Mouse (Mus musculus) limb, embryonic 10.5 days (tissue): ENCODE results near the gene Fpr1. TPM values are rescaled to one million over a fixed set of nuclear protein-coding genes. Genes with fewer than 3 reads are reported as not detected.
"Not testable (repeated sequence)": the region's sequence is repeated elsewhere in the genome, so short reads cannot be mapped to it uniquely, and the experiment has no call there.

Source experiments
- DNase-seq: peaks from one replicate; pipeline ENCODE4 v3.0.0-alpha.2; 2017; ENCODE audit warnings: low spot score
- H3K27ac ChIP-seq: fragments of 300-500 bp; sonication (generic); 2 replicates; pipeline ENCODE4 v1.5.1; 2016; ENCODE audit warnings: mild to moderate bottlenecking
- H3K27me3 ChIP-seq: fragments of 300-500 bp; sonication (generic); 2 replicates; pipeline ENCODE4 v1.6.1; 2016; ENCODE audit warnings: low read depth, mild to moderate bottlenecking; ENCODE audit not compliant: poor library complexity, severe bottlenecking
- H3K36me3 ChIP-seq: fragments of 300-500 bp; sonication (generic); 2 replicates; pipeline ENCODE4 v1.6.1; 2016; ENCODE audit warnings: mild to moderate bottlenecking, moderate library complexity
- H3K4me1 ChIP-seq: fragments of 300-500 bp; sonication (generic); 2 replicates; pipeline ENCODE4 v1.6.1; 2016
- H3K4me3 ChIP-seq: fragments of 300-500 bp; sonication (generic); 2 replicates; pipeline ENCODE4 v1.5.1; 2016; ENCODE audit warnings: mild to moderate bottlenecking, moderate library complexity
- H3K9me3 ChIP-seq: fragments of 300-500 bp; sonication (generic); replicated peaks from 2 replicates; pipeline ENCODE4 v1.6.1; 2016; ENCODE audit warnings: mild to moderate bottlenecking
- WGBS: fragments of 180-500 bp; shearing (Covaris S2); methylation state at CpG from one replicate; pipeline ENCODE4 v1.1.7; 2016; 5-methylcytosine and 5-hydroxymethylcytosine counted together
- polyA plus RNA-seq: library from polyadenylated mRNA; unstranded; fragments of >200 nt; fragmentation: Nextera tagmentation; extraction: Ambion mirVana; gene quantifications from 2 replicates; pipeline ENCODE4 v1.2.1, GENCODE M21; 2016

The Fpr1 gene
- polyA plus RNA-seq, 1 experiment from 2014 or later = not detected

- Histone ChIP-seq H3K27me3 (peaks cover 22% of the 10 kb centered on the region), H3K36me3 (peaks cover 53% of the 10 kb centered on the region)
- WGBS = 91% methylated on average over 3 of the region's 3 CpGs
- not testable (repeated sequence) for H3K4me1 ChIP-seq, DNase-seq, H3K4me3 ChIP-seq, H3K27ac ChIP-seq, H3K9me3 ChIP-seq
Measured at GRCm38 (mm10) chr17:17844606-17845005, 39.1 kb downstream of the Fpr1 start.

DNA sequence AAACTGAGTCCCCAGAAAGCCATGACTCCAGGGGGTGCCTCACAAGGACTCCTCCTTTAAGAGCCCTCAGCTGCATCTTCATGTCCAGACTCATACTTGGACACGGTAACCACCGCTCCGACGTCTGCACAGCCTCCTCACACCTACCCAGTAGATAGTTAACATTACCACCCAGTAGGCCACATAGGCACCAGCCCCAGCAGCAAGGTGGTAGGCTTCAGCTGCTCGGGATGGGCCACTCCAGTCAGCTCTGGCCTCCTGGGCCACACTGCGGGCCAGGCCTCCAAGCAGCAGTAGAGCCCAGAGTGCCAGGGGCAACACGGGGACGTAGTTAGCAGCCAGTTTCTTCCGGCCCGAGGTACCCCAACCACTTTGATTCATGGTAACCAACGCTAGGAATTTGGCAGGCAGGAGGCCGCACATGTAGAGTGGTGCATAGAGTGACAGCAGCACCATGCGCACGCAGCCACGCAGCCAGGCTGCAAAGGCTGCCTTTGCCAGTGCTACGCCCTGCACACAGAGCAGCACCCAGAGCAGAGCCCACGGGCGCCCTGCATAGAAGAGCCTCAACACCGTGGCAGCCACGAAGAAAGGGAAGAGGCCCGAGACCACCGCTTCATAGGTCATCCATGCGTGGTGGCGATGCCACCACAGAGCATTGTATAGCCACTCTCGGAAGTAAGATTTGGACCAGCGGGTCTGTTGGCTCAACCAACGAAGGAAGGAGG is 40.0 kb downstream of the Fpr1 start:
- 75% methylated on average over 27 of the region's 27 CpGs for WGBS
- peaks cover 13% of the 10 kb centered on the region for H3K27me3 ChIP-seq
- H3K27ac ChIP-seq = no peak overlapping the region
- no peaks in the 10 kb centered on the region for H3K9me3 ChIP-seq
- H3K4me3 ChIP-seq = no peak overlapping the region
- no peak for DNase-seq
- H3K36me3 ChIP-seq = peaks cover 55% of the 10 kb centered on the region
- no peaks in the 10 kb centered on the region; the same call in 1 of the 2 replicates for H3K4me1 ChIP-seq

DNA sequence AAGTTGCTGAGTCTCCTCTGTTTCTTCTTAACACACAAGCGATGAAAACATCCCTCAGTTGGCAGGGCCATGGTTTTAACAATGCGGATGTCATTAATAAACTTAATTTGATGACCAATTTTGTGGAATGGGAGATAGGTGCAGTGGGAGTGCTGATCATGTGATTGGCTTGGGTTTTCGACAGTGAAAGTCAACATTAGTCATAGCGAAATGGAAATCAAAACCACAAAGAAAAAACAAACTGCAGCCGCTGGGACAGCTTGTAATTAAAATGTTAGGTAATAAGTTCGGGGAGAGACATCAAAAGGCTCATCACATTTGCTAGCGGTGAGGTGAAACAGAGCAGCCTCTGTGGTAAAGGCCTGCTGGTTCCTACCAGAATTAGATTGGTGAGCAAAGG is 42.9 kb downstream of the Fpr1 start:
- Histone ChIP-seq H3K9me3 (no peaks in the 10 kb centered on the region), H3K36me3 (peaks cover 71% of the 10 kb centered on the region), H3K4me1 (peaks cover 29% of the 10 kb centered on the region), H3K27me3 (no peaks in the 10 kb centered on the region), H3K27ac (no peak overlapping the region), H3K4me3 (no peak overlapping the region)
- 91% methylated on average over 7 of the region's 7 CpGs for WGBS
- no peak for DNase-seq

DNA sequence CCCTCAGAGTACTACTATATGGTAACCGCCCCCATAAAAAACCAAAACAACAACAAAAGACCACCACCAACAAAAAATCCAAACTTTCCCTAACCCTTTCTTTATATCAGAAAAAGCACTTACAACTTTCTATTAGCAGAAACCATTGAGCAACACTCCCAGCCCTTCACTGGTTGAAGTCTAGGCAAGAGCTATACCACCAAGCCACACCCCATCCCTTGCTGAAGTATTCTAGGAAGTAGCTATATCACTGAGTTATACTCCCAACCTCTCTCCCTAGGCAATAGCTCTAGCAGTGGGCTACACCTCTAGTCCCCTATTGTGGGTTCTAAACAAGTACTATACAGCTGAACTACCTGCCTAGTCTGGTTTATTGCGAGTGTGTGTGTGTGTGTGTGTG is 44.5 kb downstream of the Fpr1 start:
- no peak overlapping the region for H3K4me3 ChIP-seq
- H3K4me1 ChIP-seq = peaks cover 38% of the 10 kb centered on the region
- peaks cover 86% of the 10 kb centered on the region for H3K36me3 ChIP-seq
- DNase-seq = no peak
- no peak overlapping the region for H3K27ac ChIP-seq
- 96% methylated on average over 2 of the region's 2 CpGs for WGBS
- H3K27me3 ChIP-seq = no peaks in the 10 kb centered on the region
- H3K9me3 ChIP-seq = no peaks in the 10 kb centered on the region

DNA sequence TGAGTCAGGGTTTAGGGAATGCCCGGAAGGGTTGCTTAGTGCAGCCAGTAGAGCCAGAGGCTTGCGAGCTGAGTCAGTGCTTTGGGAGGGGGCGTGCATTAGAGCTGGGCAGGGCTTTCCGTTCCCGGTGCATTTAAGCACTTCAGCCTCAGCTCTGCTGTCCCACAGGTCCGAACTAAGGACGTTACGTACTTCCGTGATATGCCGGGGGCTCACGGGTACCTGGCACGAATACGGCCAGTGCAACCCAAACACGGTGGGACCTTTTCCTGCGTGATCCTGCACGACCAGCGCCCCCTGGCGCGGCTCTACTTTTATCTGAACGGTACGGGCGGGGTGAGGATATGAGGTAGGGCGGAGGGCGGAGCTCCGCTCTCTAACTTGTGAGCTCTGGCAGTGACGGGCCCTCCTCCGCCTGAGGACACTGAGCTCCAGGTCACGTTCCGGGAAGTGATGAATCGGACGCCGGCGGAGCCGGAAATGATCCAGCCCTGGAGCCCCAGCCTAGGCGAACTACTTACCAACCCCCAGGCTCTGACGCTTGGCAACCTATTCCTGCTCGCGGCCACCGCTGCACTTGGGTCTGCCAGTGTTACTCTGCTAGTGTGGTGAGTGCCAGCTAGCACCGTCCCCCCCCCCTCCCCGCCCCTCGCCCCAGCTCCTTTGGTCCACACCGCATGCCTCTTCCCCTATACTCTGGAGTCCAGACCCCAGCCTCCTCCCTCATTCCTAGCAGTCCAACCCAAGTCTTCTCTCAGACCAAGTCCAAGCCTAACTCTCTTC is 45.6 kb downstream of the Fpr1 start:
- Histone ChIP-seq H3K36me3 (peaks cover 93% of the 10 kb centered on the region), H3K27me3 (no peaks in the 10 kb centered on the region), H3K4me3 (peak overlapping the region; percentile 48), H3K27ac (peak overlapping the region; percentile 80), H3K4me1 (peaks cover 48% of the 10 kb centered on the region), H3K9me3 (no peaks in the 10 kb centered on the region)
- WGBS = under 1% methylated on average over 43 of the region's 43 CpGs
- DNase-seq = peak; percentile 88

- Histone ChIP-seq H3K27me3 (no peaks in the 10 kb centered on the region), H3K9me3 (no peaks in the 10 kb centered on the region), H3K4me3 (peak overlapping the region; percentile 48), H3K4me1 (peaks cover 50% of the 10 kb centered on the region), H3K36me3 (peaks cover 93% of the 10 kb centered on the region), H3K27ac (peak overlapping the region; percentile 80)
- DNase-seq = peak; percentile 48
- 6% methylated on average over 13 of the region's 13 CpGs for WGBS
Measured at GRCm38 (mm10) chr17:17837426-17837825, 46.3 kb downstream of the Fpr1 start.

GRCm38 (mm10) chr17:17836101-17836500 is 47.6 kb downstream of the Fpr1 start:
- Histone ChIP-seq H3K9me3 (no peaks in the 10 kb centered on the region), H3K27ac (no peak overlapping the region), H3K4me3 (0 out of 2 replicates have a peak overlapping the region, but pooled peaks have one; percentile 3), H3K27me3 (no peaks in the 10 kb centered on the region), H3K4me1 (peaks cover 62% of the 10 kb centered on the region), H3K36me3 (peaks cover 94% of the 10 kb centered on the region)
- DNase-seq = no peak
- WGBS = 80% methylated on average over 5 of the region's 5 CpGs

GRCm38 (mm10) chr17:17834896-17835295 is 48.8 kb downstream of the Fpr1 start:
- Histone ChIP-seq H3K27ac (no peak overlapping the region), H3K36me3 (peaks cover 94% of the 10 kb centered on the region), H3K4me3 (no peak overlapping the region), H3K9me3 (no peaks in the 10 kb centered on the region), H3K27me3 (no peaks in the 10 kb centered on the region), H3K4me1 (peaks cover 74% of the 10 kb centered on the region)
- WGBS = 30% methylated on average over 1 of the region's 1 CpGs
- no peak for DNase-seq

DNA sequence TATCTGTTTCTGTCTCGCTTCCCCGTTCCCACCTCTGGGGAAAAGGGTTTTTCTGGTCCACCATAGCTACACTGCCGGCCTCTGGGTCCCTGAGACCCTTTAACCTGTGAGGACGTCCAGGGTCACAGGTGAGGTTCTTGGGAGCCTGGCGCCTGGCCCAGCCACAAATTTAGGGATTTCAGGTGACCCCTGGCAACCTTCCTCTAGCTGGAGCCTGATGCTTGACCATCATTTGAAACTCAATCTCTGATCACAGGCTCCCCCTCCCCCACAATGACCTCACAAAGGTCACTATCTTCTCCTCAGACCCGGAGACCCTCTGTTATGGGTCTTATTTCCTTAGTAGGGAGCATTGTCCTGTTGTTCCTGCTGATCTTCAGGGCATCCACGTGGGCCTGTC is 53.0 kb downstream of the Fpr1 start:
- H3K9me3 ChIP-seq = no peaks in the 10 kb centered on the region
- H3K27me3 ChIP-seq = no peaks in the 10 kb centered on the region
- H3K27ac ChIP-seq = peak overlapping the region; percentile 99; the same call in 1 of the 2 replicates
- 74% methylated on average over 7 of the region's 7 CpGs for WGBS
- peaks cover 57% of the 10 kb centered on the region for H3K4me1 ChIP-seq
- H3K4me3 ChIP-seq = peak overlapping the region; percentile 92
- H3K36me3 ChIP-seq = peaks cover 60% of the 10 kb centered on the region
- no peak for DNase-seq

- Histone ChIP-seq H3K9me3 (no peaks in the 10 kb centered on the region), H3K27me3 (no peaks in the 10 kb centered on the region), H3K27ac (peak overlapping the region; percentile 99), H3K4me3 (peak overlapping the region; percentile 92), H3K4me1 (peaks cover 59% of the 10 kb centered on the region), H3K36me3 (peaks cover 53% of the 10 kb centered on the region)
- DNase-seq = no peak
- WGBS = 48% methylated on average over 21 of the region's 23 CpGs
Measured at GRCm38 (mm10) chr17:17829816-17830535, 53.8 kb downstream of the Fpr1 start.

DNA sequence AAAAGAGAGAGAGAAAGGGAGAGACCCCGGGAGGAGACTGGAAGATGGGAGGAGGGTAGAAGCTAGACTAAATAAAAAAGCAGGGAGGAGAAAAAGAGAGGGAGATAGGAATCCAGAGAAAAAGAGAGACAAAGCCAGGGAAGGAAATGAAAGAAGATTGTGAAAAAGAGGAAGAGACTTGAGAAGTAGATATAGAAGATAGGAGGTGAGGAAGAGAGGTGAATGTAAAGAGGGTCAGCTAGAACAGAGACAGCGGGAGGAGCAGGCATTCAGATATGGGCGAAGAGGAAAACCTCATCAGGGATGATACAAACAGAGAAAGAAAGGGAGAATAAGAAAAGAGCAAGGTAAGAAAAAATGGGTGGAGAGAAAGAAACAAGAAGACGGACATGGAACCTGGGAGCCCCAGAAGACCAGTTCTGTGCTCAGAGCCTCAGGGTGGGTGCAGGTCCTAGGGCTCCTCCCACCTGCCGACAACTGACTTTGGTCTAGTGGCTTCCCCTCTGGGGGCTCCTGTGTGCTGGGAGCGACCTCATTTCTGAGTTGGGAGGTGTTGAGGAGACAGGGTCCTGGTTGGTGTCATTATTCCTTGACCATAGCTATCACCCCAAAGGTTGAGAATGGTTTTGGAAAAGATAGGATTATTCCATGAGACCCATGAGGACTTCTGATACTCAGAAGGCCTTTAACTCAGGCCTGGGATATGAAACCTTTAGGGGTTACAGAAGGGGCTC is 54.5 kb downstream of the Fpr1 start:
- WGBS = 8% methylated on average over 6 of the region's 6 CpGs
- peaks cover 51% of the 10 kb centered on the region for H3K4me1 ChIP-seq
- H3K36me3 ChIP-seq = peaks cover 45% of the 10 kb centered on the region
- H3K9me3 ChIP-seq = no peaks in the 10 kb centered on the region
- no peak for DNase-seq
- H3K4me3 ChIP-seq = peak overlapping the region; percentile 92
- H3K27ac ChIP-seq = peak overlapping the region; percentile 99
- no peaks in the 10 kb centered on the region for H3K27me3 ChIP-seq

GRCm38 (mm10) chr17:17828191-17828981 is 55.4 kb downstream of the Fpr1 start:
- no peaks in the 10 kb centered on the region for H3K27me3 ChIP-seq
- WGBS = 2% methylated on average over 10 of the region's 15 CpGs
- H3K4me3 ChIP-seq = peak overlapping the region; percentile 92
- peaks cover 37% of the 10 kb centered on the region for H3K36me3 ChIP-seq
- H3K27ac ChIP-seq = peak overlapping the region; percentile 99
- peak; percentile 92 for DNase-seq
- H3K4me1 ChIP-seq = peaks cover 43% of the 10 kb centered on the region
- H3K9me3 ChIP-seq = no peaks in the 10 kb centered on the region
